Mouse (Mus musculus): ENCODE data around the gene Spock2.

DNA sequence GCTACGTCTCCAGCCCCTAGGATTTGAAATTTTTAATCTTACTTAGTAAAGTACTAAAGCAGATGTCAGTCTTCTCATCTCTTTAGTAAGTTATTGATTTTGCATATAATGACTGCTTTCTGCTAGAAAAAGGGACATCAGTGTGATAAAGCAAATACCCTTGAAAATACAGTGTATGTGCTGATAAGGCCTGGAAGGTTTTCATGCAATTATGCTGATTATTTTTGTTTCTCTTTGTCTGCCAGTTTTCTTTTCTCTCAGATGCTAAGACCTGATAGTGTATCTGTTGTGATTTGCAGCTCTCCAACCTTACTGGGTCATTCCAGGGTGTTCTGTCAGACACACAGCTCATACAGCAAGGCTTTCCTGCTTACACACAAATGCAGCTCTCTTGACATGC lies 30.9 kb upstream of the Spock2 start:
- TF ChIP-seq CTCF (IDR thresholded peaks at IDR 0.05; ENCODE audit: borderline replicate concordance, insufficient read depth, low read depth, low read length) (no peak), POLR2A (IDR thresholded peaks at IDR 0.05; ENCODE audit: borderline replicate concordance, insufficient read depth, low read length) (no peak)

All from cerebellum, adult 2 months (tissue).